Mouse (Mus musculus) forebrain, embryonic 11.5 days (tissue): Measurements from ENCODE around the gene Chst11. TPM values are rescaled to one million over a fixed set of nuclear protein-coding genes. Genes with fewer than 3 reads are reported as not detected.
"Not testable (repeated sequence)": the region's sequence is repeated elsewhere in the genome, so short reads cannot be mapped to it uniquely, and the experiment has no call there.

Experiments used
- ATAC-seq: fragments of 200-750 bp; cut with Nextera tagmentation; replicated peaks from 2 replicates; pipeline ENCODE4 v1.8.0; 2017; ENCODE audit warnings: moderate TSS enrichment; ENCODE audit not compliant: low FRiP score
- DNase-seq: peaks from one replicate; pipeline ENCODE4 v3.0.0-alpha.2; 2017; ENCODE audit warnings: low spot score
- H3K27ac ChIP-seq: fragments of 300-500 bp; sonication (generic); 2 replicates; pipeline ENCODE4 v1.5.1; 2014; ENCODE audit warnings: low read depth, low read length
- H3K27me3 ChIP-seq: fragments of 300-500 bp; sonication (generic); 2 replicates; pipeline ENCODE4 v1.6.1; 2014; ENCODE audit warnings: mild to moderate bottlenecking, low read length, mixed read lengths; ENCODE audit not compliant: control insufficient read depth, insufficient read depth
- H3K36me3 ChIP-seq: fragments of 300-500 bp; sonication (generic); 2 replicates; pipeline ENCODE4 v1.6.1; 2014; ENCODE audit warnings: mild to moderate bottlenecking, low read length, moderate library complexity, mixed read lengths; ENCODE audit not compliant: control insufficient read depth, insufficient read depth
- H3K4me1 ChIP-seq: fragments of 300-500 bp; sonication (generic); replicated peaks from 2 replicates; pipeline ENCODE4 v1.6.1; 2014; ENCODE audit warnings: low read length, mixed read lengths; ENCODE audit not compliant: control insufficient read depth, insufficient read depth
- H3K4me2 ChIP-seq: fragments of 300-500 bp; sonication (generic); 2 replicates; pipeline ENCODE4 v1.6.1; 2014; ENCODE audit warnings: low read depth, mild to moderate bottlenecking, low read length, moderate library complexity, mixed read lengths; ENCODE audit not compliant: severe bottlenecking
- H3K4me3 ChIP-seq: fragments of 300-500 bp; sonication (generic); 2 replicates; pipeline ENCODE4 v1.5.1; 2014; ENCODE audit warnings: low read depth, low read length
- H3K9ac ChIP-seq: fragments of 300-500 bp; sonication (generic); 2 replicates; pipeline ENCODE4 v1.6.1; 2014; ENCODE audit warnings: low read length
- H3K9me3 ChIP-seq: fragments of 300-500 bp; sonication (generic); 2 replicates; pipeline ENCODE4 v1.6.1; 2016; ENCODE audit warnings: low read length, mixed read lengths; ENCODE audit not compliant: control insufficient read depth
- WGBS: fragments of 180-500 bp; shearing (Covaris S2); extraction: QIAGEN DNeasy Blood & Tissue Kit; methylation state at CpG from one replicate; pipeline ENCODE4 v1.1.7; 2014; 5-methylcytosine and 5-hydroxymethylcytosine counted together
- polyA plus RNA-seq: library from polyadenylated mRNA; unstranded; fragments of >200 nt; fragmentation: Nextera tagmentation; extraction: Ambion mirVana; gene quantifications from 2 replicates; pipeline ENCODE4 v1.2.1, GENCODE M21; 2014

Chst11 gene
- polyA plus RNA-seq, 1 experiment from 2014 or later = 1.9 TPM

DNA sequence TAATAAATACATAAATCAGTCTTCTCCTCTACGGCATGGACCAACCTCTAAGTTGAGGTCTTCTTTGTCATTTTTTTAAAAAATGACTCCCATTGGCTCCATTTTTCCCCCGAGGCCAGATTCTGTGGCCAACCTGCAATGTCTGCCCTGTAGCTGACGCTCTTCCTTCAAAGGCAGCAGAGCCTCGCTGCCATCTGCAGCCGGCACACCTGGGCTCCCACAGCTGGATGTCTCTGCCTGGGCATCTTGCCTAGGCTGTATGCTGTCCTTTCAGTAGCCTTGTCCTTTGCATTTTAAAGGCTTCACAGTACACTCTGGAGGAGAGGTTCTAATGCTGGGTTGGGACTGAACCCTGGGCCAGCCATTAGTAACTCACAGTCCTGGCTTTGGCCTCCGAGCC is 132.6 kb downstream of the Chst11 start:
- 89% methylated on average over 6 of the region's 6 CpGs for WGBS

DNA sequence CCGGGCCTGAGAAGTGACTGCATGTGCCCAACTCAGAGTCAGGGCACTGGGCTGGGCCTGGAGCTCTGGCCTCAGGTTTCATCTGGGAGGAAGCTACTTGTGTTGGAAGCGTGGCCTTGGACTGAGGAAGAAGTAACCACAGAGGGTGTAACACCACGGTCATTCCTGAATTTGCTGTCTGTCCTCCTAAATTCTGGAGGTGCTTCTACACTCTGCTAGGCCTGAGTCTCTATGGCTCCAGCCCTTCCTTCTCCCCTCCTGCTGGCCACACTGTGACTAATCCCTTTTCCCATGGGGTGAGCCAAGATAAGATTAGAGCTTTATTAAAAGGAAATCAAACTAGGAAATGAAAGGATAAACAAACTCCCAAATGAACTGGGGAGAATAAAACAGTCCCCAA is 133.3 kb downstream of the Chst11 start:
- H3K4me1 ChIP-seq = no peaks in the 10 kb centered on the region
- ATAC-seq (no peak), DNase-seq (no peak)
- WGBS = 64% methylated on average over 3 of the region's 3 CpGs
- no peak overlapping the region for H3K9ac ChIP-seq
- H3K27ac ChIP-seq = no peak overlapping the region
- no peak overlapping the region for H3K4me2 ChIP-seq
- H3K36me3 ChIP-seq = no peaks in the 10 kb centered on the region
- no peaks in the 10 kb centered on the region for H3K27me3 ChIP-seq
- no peaks in the 10 kb centered on the region for H3K9me3 ChIP-seq
- no peak overlapping the region for H3K4me3 ChIP-seq

More for the DNA sequence above, 132.6 kb downstream of the Chst11 start:
- DNase-seq (no peak), ATAC-seq (no peak)
- no peak overlapping the region for H3K4me2 ChIP-seq
- H3K27ac ChIP-seq = no peak overlapping the region
- no peaks in the 10 kb centered on the region for H3K27me3 ChIP-seq
- no peak overlapping the region; the same call in 1 of the 2 replicates for H3K9ac ChIP-seq
- H3K4me1 ChIP-seq = no peaks in the 10 kb centered on the region
- no peak overlapping the region for H3K4me3 ChIP-seq
- no peaks in the 10 kb centered on the region for H3K9me3 ChIP-seq
- no peaks in the 10 kb centered on the region for H3K36me3 ChIP-seq

DNA sequence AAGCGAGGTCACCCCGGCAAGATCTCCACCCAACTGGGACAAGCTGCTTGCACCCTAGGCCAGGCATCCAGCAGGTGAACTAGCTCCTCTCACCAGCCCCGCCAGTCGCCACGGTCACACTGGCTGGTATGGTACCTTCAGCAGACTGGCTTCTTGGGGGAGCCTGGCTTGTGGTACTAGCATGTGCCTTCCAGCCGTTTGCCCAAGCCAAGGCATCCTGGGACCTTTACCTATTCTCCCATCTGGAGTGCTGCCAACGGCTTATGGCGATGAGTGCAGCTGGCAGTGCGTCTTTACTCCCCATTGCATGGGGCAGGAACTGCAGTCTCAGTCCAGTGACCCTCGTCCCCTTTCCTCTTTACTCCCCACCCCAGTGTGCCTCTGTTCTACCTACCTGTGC is 133.7 kb downstream of the Chst11 start:
- Histone ChIP-seq H3K36me3 (no peaks in the 10 kb centered on the region), H3K9ac (no peak overlapping the region), H3K27me3 (no peaks in the 10 kb centered on the region), H3K4me2 (no peak overlapping the region), H3K27ac (no peak overlapping the region), H3K4me3 (no peak overlapping the region), H3K4me1 (no peaks in the 10 kb centered on the region), H3K9me3 (no peaks in the 10 kb centered on the region)
- DNase-seq (no peak), ATAC-seq (no peak)
- WGBS = 80% methylated on average over 10 of the region's 10 CpGs

DNA sequence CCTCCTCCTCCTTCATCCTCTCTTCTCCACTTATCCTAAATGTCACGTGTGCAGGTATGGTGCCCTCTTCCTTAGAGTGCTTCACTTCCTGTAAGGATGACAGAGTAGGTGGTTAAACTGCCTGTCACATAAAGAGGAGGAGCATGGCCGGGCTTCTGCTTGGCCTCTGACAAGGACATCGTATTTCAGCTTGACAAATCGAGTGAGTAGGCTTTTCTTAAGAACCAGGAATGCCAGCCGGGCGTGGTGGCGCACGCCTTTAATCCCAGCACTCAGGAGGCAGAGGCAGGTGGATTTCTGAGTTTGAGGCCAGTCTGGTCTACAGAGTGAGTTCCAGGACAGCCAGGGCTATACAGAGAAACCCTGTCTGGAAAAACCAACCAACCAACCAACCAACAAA is 134.2 kb downstream of the Chst11 start:
- not testable (repeated sequence) for H3K27ac ChIP-seq, H3K4me2 ChIP-seq, H3K9ac ChIP-seq, ATAC-seq, H3K4me3 ChIP-seq, H3K4me1 ChIP-seq, H3K27me3 ChIP-seq, H3K9me3 ChIP-seq, DNase-seq, H3K36me3 ChIP-seq
- WGBS = 90% methylated on average over 8 of the region's 8 CpGs

DNA sequence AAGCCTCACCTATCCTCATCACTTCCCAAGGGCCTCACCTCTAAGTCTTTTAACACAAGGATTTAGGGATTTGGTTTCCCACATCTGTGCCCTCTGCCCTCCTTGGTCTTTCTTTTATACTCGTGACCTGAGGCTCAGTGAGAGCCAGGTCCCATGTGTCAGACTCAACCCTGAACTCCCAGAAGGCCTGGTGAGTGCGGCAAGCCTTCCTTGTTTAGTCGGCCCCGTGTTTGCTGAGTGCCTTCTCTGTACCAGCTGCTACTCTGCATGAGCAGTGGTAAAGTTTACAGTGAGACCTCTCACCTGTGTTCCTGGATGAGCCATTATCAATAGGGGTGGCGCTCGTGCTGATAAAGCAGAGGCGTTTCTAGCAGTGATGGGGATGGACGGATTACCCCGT is 134.6 kb downstream of the Chst11 start:
- 82% methylated on average over 9 of the region's 9 CpGs for WGBS
- no peak overlapping the region for H3K4me3 ChIP-seq
- DNase-seq = no peak

DNA sequence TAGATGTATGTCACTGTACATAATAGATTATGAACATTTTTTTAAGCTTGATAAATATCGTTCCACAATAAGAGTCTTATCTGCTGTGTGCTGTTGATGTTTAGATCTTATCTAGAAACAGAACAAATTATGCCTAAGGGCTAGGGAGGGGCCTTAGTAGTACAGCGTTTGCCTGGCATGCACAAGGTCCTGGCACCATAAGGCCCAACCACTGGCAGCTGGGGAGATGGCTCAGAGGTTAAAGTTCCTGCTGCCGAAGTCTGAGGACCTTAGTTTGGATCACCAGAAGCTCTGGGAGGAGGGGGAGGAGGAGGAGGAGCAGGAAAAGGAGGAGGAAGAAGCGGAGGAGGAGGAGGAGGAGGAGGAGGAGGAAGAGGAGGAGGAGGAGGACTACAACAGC is 135.6 kb downstream of the Chst11 start:
- Histone ChIP-seq H3K4me1 (no peaks in the 10 kb centered on the region), H3K4me2 (no peak overlapping the region), H3K9me3 (no peaks in the 10 kb centered on the region), H3K27me3 (no peaks in the 10 kb centered on the region), H3K27ac (no peak overlapping the region), H3K4me3 (no peak overlapping the region), H3K9ac (no peak overlapping the region), H3K36me3 (no peaks in the 10 kb centered on the region)
- ATAC-seq (no peak), DNase-seq (no peak)
- WGBS = 82% methylated on average over 3 of the region's 4 CpGs

More for the DNA sequence above, 134.6 kb downstream of the Chst11 start:
- Histone ChIP-seq H3K9me3 (no peaks in the 10 kb centered on the region), H3K36me3 (no peaks in the 10 kb centered on the region), H3K27me3 (no peaks in the 10 kb centered on the region), H3K4me2 (no peak overlapping the region), H3K9ac (no peak overlapping the region), H3K27ac (no peak overlapping the region), H3K4me1 (no peaks in the 10 kb centered on the region)
- no peak for ATAC-seq

DNA sequence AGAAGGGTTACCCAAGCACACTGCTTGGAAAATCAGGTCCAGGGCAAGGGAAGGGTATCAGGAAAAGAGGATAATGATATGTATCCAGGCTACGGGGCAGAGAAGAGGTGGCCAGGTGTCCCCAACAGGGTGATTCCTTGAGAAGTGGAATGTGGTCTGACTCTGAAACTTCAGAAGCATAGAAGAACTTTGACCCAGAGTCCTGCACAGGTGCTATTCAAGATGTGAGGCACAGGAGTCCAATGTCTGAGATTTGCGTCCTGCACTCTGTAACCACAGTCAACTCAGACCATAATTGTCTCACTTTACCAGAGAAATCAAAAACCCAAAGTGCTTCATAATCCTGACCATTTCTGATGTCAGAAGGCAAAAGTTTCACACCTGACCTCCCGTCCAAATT is 139.3 kb downstream of the Chst11 start:
- Histone ChIP-seq H3K4me3 (no peak overlapping the region), H3K9ac (no peak overlapping the region), H3K4me1 (peaks cover 4% of the 10 kb centered on the region; the same call in 1 of the 2 replicates), H3K27ac (no peak overlapping the region), H3K4me2 (no peak overlapping the region), H3K27me3 (no peaks in the 10 kb centered on the region), H3K36me3 (no peaks in the 10 kb centered on the region), H3K9me3 (no peaks in the 10 kb centered on the region)
- ATAC-seq (no peak), DNase-seq (no peak)
- WGBS = 85% methylated on average over 3 of the region's 3 CpGs

DNA sequence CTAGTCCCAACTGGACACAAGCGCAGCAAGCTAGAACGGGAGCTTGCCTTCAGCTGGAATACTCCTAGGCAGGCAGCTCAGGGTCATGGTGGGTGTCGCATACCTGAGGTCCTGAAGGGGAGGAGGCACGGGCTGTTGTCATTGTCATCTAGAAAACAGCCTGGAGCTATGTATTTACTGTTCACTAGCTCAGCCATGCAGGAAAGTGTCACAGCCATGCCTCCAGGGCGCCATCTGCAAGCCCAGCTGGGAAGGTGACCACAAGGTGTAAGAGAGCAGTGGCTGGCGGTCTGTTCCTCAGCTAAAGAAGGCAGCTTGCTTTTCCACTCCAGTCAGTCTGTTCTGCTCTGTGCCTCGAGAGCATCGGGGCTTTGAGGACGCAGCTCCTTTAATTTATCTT is 141.1 kb downstream of the Chst11 start:
- Histone ChIP-seq H3K4me1 (peaks cover 12% of the 10 kb centered on the region; the same call in 1 of the 2 replicates), H3K9ac (no peak overlapping the region), H3K36me3 (no peaks in the 10 kb centered on the region), H3K4me2 (no peak overlapping the region), H3K27ac (no peak overlapping the region), H3K4me3 (no peak overlapping the region), H3K9me3 (no peaks in the 10 kb centered on the region), H3K27me3 (no peaks in the 10 kb centered on the region)
- DNase-seq (no peak), ATAC-seq (no peak)
- 67% methylated on average over 9 of the region's 9 CpGs for WGBS

DNA sequence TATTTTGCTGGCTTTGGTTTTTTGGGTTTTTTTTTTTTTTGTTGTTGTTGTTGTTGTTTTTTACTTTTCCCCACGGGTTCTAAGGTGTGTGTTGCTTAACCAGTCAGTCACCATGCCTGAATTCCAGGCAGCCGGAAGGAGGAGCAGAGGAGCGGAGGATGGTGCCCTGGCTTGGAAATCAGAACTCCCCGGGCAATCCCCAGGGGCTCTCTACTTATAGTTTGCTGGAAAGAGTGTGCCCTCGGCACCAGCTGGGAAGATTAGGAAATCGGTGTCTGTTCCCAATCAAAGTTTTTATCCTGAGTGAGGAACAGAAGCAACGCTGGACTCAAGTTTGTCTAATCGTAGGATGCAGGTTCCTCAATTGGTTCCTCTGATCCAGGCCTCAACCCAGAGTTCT is 143.1 kb downstream of the Chst11 start:
- no peak for DNase-seq
- Histone ChIP-seq H3K9ac (no peak overlapping the region), H3K27me3 (no peaks in the 10 kb centered on the region), H3K4me2 (no peak overlapping the region), H3K4me1 (peaks cover 12% of the 10 kb centered on the region; the same call in 1 of the 2 replicates), H3K27ac (no peak overlapping the region), H3K4me3 (no peak overlapping the region), H3K36me3 (no peaks in the 10 kb centered on the region), H3K9me3 (no peaks in the 10 kb centered on the region)
- ATAC-seq = no peak
- WGBS = 75% methylated on average over 8 of the region's 8 CpGs
